Mouse (Mus musculus) embryonic stem cell, embryonic (primary cell): ENCODE measurements around the gene Cdca8.

ENCODE experiments used
- CTCF ChIA-PET, 4 experiments: fragments of 300-600 bp in 2 of 4; fragments of 350-600 bp in 2 of 4; sonication (Branson Sonifier 250); formaldehyde crosslinking; loops; one replicate each; lab custom pipeline; 2022; ENCODE audit warnings: inconsistent platforms in 2 of 4; lab: Charles Lee
- POLR2A ChIA-PET, 4 experiments: fragments of 300-600 bp in 2 of 4; fragments of 350-600 bp in 2 of 4; sonication (Branson Sonifier 250); formaldehyde crosslinking; loops; one replicate each; lab custom pipeline; 2022; ENCODE audit warnings: antibody characterized with exemption in 4 of 4, inconsistent platforms in 1 of 4; lab: Charles Lee

Cdca8 gene

DNA sequence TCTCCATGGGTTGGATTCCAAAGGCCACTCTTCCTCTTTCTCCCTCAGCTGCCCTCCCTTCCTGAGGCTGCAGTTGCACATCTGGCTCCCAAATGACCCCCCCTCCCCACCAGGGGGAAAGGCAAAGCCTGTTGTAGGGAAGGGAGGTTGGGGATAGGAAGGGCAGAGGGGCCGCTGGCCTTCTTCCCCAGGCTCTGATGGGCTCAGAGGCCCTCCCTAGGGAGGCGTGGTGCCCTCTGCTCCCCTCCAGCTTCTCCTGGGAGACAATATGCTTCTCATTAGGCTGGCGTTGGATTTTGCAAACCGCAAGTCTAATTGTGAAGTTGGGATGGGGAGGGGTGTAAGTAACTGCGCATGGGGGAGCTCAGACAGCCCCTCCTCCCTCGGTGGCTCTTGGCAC lies 29.6 kb upstream of the Cdca8 start:
- ChIA-PET CTCF (interaction anchor here in 2 of 4 experiments (0.7 to 1.4 kb wide), 3 partner anchors 15 to 32 kb away, joined by 3 to 8 read pairs (median 4); partner anchors contain the start of gene 9930104L06Rik (in 1 of the 2)), POLR2A (interaction anchor here in 1 of 4 experiments (0.6 to 1.3 kb wide), 3 partner anchors 9 to 58 kb away, joined by 4 to 5 read pairs (median 4); no protein-coding TSS in a partner anchor)

GRCm38 (mm10) chr4:124964912-124965599 lies 25.9 kb upstream of the Cdca8 start:
- POLR2A ChIA-PET: interaction anchor here in 1 of 4 experiments (0.9 kb wide), 1 partner anchor 14 kb away, joined by 3 read pairs; no protein-coding TSS in a partner anchor
- CTCF ChIA-PET: interaction anchor here in 2 of 4 experiments (0.9 to 1.5 kb wide), 3 partner anchors 19 to 22 kb away, joined by 3 to 5 read pairs (median 4); no protein-coding TSS in a partner anchor

DNA sequence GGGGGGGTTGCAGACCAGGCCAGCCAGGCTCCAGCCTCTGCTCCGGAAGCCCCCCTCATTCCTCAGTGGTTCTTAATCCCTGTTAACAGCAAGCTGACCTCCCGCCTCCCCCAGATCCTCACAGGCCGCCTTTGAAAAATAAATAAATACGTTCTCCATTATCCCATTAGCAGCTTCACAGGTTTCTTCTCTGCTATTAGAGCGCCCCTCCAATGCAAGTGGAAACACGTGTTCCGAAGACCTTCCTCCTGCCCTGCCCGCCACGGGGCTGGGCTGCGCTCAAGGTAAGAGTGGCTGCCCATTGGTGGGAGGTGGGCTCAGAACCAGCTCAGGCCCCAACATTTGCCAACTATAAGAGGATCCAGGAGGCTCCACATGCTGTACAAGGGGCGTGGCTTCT lies 23.5 kb upstream of the Cdca8 start:
- POLR2A ChIA-PET: interaction anchor here in 3 of 4 experiments (0.7 to 1.5 kb wide), 6 partner anchors 10 to 458 kb away, joined by 3 to 5 read pairs (median 3); partner anchors contain the start of gene 9930104L06Rik (in 1 of the 3)
- CTCF ChIA-PET: interaction anchor here in 2 of 4 experiments (1.0 to 1.1 kb wide), 2 partner anchors 21 to 96 kb away, joined by 3 to 7 read pairs; no protein-coding TSS in a partner anchor

- ChIA-PET POLR2A (no interaction called here), CTCF (interaction anchor here in 2 of 4 experiments (0.5 to 0.6 kb wide), 2 partner anchors 10 to 88 kb away, joined by 3 read pairs; no protein-coding TSS in a partner anchor)
Observed at GRCm38 (mm10) chr4:124960940-124961339, 21.8 kb upstream of the Cdca8 start.

GRCm38 (mm10) chr4:124959062-124959461 lies 20.0 kb upstream of the Cdca8 start:
- CTCF ChIA-PET: interaction anchor here in 3 of 4 experiments (0.8 to 1.8 kb wide), 4 partner anchors 16 to 25 kb away, joined by 3 to 6 read pairs (median 4); no protein-coding TSS in a partner anchor
- POLR2A ChIA-PET: no interaction called here

DNA sequence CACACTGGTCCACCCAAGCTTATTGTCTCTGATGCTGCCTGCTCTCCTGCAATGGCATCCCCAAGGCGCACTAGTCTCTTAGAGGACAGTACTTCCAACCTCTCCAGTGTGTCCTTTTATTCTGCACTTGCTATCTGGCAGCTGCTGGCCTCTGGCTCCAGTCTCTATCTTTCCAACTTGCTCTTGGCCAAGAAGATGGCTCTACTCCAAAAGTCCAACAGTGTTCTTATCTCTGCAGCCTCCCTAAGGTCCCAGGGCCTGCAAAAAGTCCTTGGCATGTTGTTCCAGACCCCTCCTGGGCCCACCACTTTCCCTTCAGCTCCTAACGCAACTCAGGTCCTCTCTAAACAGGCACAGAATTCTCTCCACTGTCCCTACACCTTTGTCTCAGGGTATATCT lies 18.2 kb upstream of the Cdca8 start:
- ChIA-PET POLR2A (no interaction called here), CTCF (interaction anchor here in 2 of 4 experiments (0.7 to 2.0 kb wide), 4 partner anchors 14 to 402 kb away, joined by 3 to 7 read pairs (median 4); no protein-coding TSS in a partner anchor)

GRCm38 (mm10) chr4:124953546-124953945 lies 14.4 kb upstream of the Cdca8 start:
- ChIA-PET CTCF (interaction anchor here (0.9 to 2.8 kb wide), 5 partner anchors 10 to 30 kb away, joined by 3 to 20 read pairs (median 7); no protein-coding TSS in a partner anchor), POLR2A (interaction anchor here in 3 of 4 experiments (0.5 to 1.3 kb wide), 9 partner anchors 9 to 105 kb away, joined by 3 to 5 read pairs (median 4); partner anchors contain the start of genes 9930104L06Rik (in 2 of the 3) and Cdca8 (in 1 of the 3))

GRCm38 (mm10) chr4:124951036-124951433 lies 11.9 kb upstream of the Cdca8 start:
- CTCF ChIA-PET: interaction anchor here (0.5 to 1.4 kb wide), 7 partner anchors 8 to 734 kb away, joined by 3 to 6 read pairs (median 4); no protein-coding TSS in a partner anchor
- POLR2A ChIA-PET: interaction anchor here in 2 of 4 experiments (0.6 to 1.6 kb wide), 9 partner anchors 11 to 105 kb away, joined by 3 to 5 read pairs (median 3); partner anchors contain the start of genes 9930104L06Rik (in 1 of the 2) and Cdca8 (in 1 of the 2)

- POLR2A ChIA-PET: interaction anchor here in 2 of 4 experiments (0.6 to 1.6 kb wide), 9 partner anchors 13 to 1113 kb away, joined by 3 to 5 read pairs (median 4); partner anchors contain the start of gene 9930104L06Rik (in 1 of the 2)
- CTCF ChIA-PET: interaction anchor here (0.5 to 1.4 kb wide), 8 partner anchors 7 to 735 kb away, joined by 3 to 8 read pairs (median 4); no protein-coding TSS in a partner anchor
Observed at GRCm38 (mm10) chr4:124950181-124951035, 11.3 kb upstream of the Cdca8 start.

GRCm38 (mm10) chr4:124949488-124949887 lies 10.4 kb upstream of the Cdca8 start:
- ChIA-PET CTCF (interaction anchor here in 1 of 4 experiments (0.7 kb wide), 1 partner anchor 26 kb away, joined by 14 read pairs; no protein-coding TSS in a partner anchor), POLR2A (interaction anchor here in 2 of 4 experiments (0.6 to 3.5 kb wide), 4 partner anchors 11 to 1114 kb away, joined by 3 to 18 read pairs (median 4); partner anchors contain the start of gene 9930104L06Rik (in 1 of the 2))

- ChIA-PET POLR2A (interaction anchor here in 1 of 4 experiments (0.6 kb wide), 1 partner anchor 10 kb away, joined by 7 read pairs; no protein-coding TSS in a partner anchor), CTCF (interaction anchor here in 2 of 4 experiments (0.6 to 3.0 kb wide), 2 partner anchors 8 to 154 kb away, joined by 20 to 28 read pairs; no protein-coding TSS in a partner anchor)
Observed at GRCm38 (mm10) chr4:124944961-124945360, 5.8 kb upstream of the Cdca8 start.

DNA sequence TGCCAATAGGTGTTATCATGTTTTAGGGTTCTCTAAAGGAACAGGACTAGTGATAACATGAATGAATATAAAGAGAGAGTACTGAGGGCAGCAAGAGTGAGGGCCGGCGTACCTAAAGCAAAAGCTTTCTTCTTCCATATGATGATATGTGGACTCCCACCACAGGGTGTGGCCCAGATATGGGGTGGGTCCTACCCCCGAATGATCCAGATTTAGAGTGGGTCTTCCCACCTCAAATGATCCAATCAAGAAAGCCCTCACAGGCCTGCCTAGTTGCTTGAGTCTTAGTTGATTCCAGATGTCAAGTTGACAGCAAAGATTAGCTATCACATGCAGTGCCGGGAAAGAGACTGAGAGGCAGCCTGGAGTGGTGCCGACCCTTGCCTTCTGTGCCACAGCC lies 4.7 kb upstream of the Cdca8 start:
- POLR2A ChIA-PET: interaction anchor here in 2 of 4 experiments (1.1 to 1.9 kb wide), 7 partner anchors 10 to 155 kb away, joined by 3 to 8 read pairs (median 4); partner anchors contain the start of gene Meaf6 (in 1 of the 2)

DNA sequence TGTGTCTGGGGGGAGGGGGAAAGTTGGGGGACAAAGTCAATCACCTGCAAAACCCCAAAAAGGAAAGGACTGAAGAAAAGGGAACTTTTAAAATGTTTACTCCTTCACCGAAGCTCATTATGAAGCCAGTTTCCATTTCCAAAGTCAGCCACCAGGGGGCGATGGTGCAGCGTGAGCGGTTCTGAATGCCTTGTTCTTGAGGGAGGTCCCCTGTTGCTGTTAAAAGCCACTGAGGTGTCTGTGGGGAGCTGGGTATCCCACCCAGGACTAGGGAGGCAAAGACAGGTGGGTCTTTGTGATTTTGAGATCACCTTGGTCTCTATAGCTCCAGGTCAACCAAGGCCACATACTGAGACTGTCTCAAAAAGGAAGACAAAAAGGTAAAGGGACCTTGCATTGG lies 3.9 kb upstream of the Cdca8 start:
- POLR2A ChIA-PET: interaction anchor here (0.6 to 1.9 kb wide), 21 partner anchors 11 to 690 kb away, joined by 3 to 8 read pairs (median 4); partner anchors contain the start of genes Meaf6 (in 1 of the 4) and Rspo1 (in 1 of the 4)
- CTCF ChIA-PET: interaction anchor here (0.6 to 3.0 kb wide), 106 partner anchors 8 to 1050 kb away, joined by 3 to 34 read pairs (median 4); partner anchors contain the start of genes Meaf6 (in 3 of the 4), Epha10 (in 2 of the 4), Maneal (in 2 of the 4) and Mtf1 (in 2 of the 4)

More for the DNA sequence above, 4.7 kb upstream of the Cdca8 start:
- CTCF ChIA-PET: interaction anchor here (0.8 to 3.0 kb wide), 18 partner anchors 9 to 171 kb away, joined by 3 to 34 read pairs (median 8); partner anchors contain the start of gene Meaf6 (in 2 of the 4)

DNA sequence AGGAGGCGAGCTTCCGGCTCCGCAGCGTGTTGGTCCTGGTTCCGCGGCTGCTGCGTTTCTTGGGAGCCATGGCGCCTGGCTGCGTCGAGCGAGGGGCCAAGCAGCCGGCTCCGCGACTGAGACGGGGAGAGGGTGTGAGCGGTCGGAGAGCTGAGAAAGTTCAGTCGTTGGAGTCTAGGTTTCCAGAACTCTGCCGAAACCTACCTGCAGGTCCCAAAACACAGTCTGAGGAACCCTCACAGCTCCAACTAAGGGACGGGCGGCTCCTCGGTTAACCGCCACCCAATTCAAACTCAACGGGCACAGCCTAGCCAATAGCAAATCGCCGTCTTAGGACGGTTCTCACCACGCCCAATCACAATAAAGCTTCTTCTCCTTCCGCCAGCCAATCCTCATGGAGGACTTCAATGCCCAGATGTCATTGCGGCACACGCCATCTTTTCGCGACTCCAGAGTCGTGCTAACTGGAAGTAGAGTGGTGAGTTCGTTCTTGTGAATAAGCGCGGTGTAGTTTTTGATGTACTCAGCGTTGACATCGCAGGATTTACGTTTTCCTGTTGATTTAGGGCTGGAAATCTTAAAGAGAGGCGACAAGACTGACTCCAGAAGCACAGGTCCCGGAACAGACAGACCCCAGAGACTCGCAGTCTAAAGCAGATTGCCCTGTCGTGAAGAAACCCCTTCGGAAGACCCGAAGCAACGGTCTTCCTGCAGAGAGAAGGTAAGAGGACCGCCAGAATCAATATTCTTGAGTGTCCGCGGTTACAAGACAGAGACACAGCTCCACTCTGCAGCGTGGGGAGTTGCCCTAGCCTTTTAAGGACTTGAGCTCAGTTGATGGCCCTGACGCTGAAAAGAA lies 2.3 kb downstream of the Cdca8 start, which contains the start of gene 9930104L06Rik:
Gene 9930104L06Rik (plus strand): TSS at position 436 of the 859 bp plus-strand sequence.
- ChIA-PET POLR2A (interaction anchor here (0.5 to 3.4 kb wide), 72 partner anchors 9 to 1141 kb away, joined by 3 to 33 read pairs (median 4); partner anchors contain the start of genes Meaf6 (in 3 of the 4), Maneal (in 2 of the 4), Snip1 (in 2 of the 4) and 1110065P20Rik (in 1 of the 4)), CTCF (interaction anchor here in 2 of 4 experiments (0.6 to 1.6 kb wide), 10 partner anchors 20 to 162 kb away, joined by 3 to 7 read pairs (median 3); no protein-coding TSS in a partner anchor)

DNA sequence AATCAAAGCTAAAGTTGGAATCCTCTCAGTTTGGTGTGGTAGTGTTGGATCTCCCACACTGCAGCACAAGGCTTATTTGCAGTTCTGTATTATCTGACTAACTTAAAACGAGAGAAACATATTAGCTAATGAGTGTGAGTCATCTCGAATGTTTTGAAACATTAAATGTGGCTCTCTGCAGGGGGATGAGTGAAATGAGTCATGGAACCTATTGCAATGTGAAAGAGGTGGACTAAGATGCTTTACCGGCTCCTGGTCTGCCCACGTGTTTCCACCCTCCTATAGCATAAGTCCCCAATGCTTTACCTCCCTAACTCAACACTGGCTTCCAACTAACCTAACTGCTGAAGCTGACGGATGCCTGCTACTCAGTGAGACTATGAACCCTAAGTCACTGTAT lies 11.0 kb downstream of the Cdca8 start:
- ChIA-PET POLR2A (interaction anchor here (0.6 to 3.0 kb wide), 13 partner anchors 8 to 134 kb away, joined by 3 to 20 read pairs (median 3); partner anchors contain the start of gene 9930104L06Rik (in 2 of the 4)), CTCF (interaction anchor here in 1 of 4 experiments (1.2 kb wide), 1 partner anchor 15 kb away, joined by 5 read pairs; no protein-coding TSS in a partner anchor)
